ENCODE assay signal across 8 mouse cellular contexts in genomic region chr17:56005415-56006061, GRCm38 (mm10). TPM values are rescaled to one million over a fixed set of nuclear protein-coding genes. Genes with fewer than 3 reads are reported as not detected.
DNase-seq lines count a peak whose midpoint lies in the region; ATAC-seq and TF ChIP-seq lines count a peak whose summit lies in the region.
"Had no signal": no experiment of that assay in that cellular context is flagged by ENCODE, and none has a peak within 500 bp of the region (broad histone marks: within the 10 kb centered on the region; RNA-seq: fewer than 3 reads in every experiment).

Stap2 (minus strand) TSS chr17:56005584.
Mpnd (plus strand) TSS chr17:56005711.

- ATAC-seq in heart, postnatal 0 days (ENCODE audit: insufficient read depth, low read depth), result no peak

- intact Hi-C loops in left cerebral cortex, postnatal 36 days (cut with DNase I), result no loop called here

- no peak within 1 kb of the TSS for H3K9ac ChIP-seq in heart, postnatal 0 days (replicated peaks; ENCODE audit: low read depth, low read length)
- H3K9ac ChIP-seq: neural tube, embryonic 13.5 days had no signal

- peak within 1 kb of the TSS; percentile 50 for H3K4me2 ChIP-seq in heart, postnatal 0 days (ENCODE audit: low read depth, low read length)
- H3K4me2 ChIP-seq: neural tube, embryonic 13.5 days had no signal

- H3K4me3 ChIP-seq in heart, postnatal 0 days (ENCODE audit: low read depth, low read length), result peak within 1 kb of the TSS; percentile 36
- H3K4me3 ChIP-seq: neural tube, embryonic 13.5 days had no signal

- peaks cover 4% of the 10 kb centered on the region; the same call in 1 of the 2 replicates for H3K27me3 ChIP-seq in heart, postnatal 0 days (ENCODE audit: control insufficient read depth, insufficient read depth, low read length)

- DNase-seq in thymus, postnatal 0 days (ENCODE audit: low spot score), result peak; percentile 66
- no peak for DNase-seq in thymus, adult 18-20 months
- DNase-seq in c-Kit-positive CD71-negative TER-119-negative erythroid progenitor cells, embryonic 14.5 days (ENCODE audit: low read depth), result peak; percentile 56
- DNase-seq in heart, postnatal 0 days (ENCODE audit: low spot score), result peak; percentile 88
- DNase-seq in kidney, postnatal 4 days, result peak; percentile 51 to 59
- DNase-seq in skeletal muscle tissue, adult 2 months (ENCODE audit: low read depth, low spot score), result peak; percentile 83
- DNase-seq in left cerebral cortex, postnatal 36 days (ENCODE audit: low spot score in 2 of 2), result no peak

- peak within 1 kb of the TSS; percentile 50 for H3K27ac ChIP-seq in heart, postnatal 0 days (ENCODE audit: low read depth)
- H3K27ac ChIP-seq: neural tube, embryonic 13.5 days had no signal

- peaks cover 16% of the 10 kb centered on the region for H3K4me1 ChIP-seq in heart, postnatal 0 days (ENCODE audit: control insufficient read depth, insufficient read depth)

- 0 out of 2 replicates have a peak, but pooled peaks cover 9% of the 10 kb centered on the region for H3K36me3 ChIP-seq in heart, postnatal 0 days (replicated peaks; ENCODE audit: control insufficient read depth, insufficient read depth, low read length)
- H3K36me3 ChIP-seq: neural tube, embryonic 13.5 days had no signal

- no peak for TF ChIP-seq CTCF in heart, postnatal 0 days (IDR thresholded peaks at IDR 0.05; ENCODE audit: low read depth)

- WGBS in heart, postnatal 0 days, result 32% methylated on average over 13 of the region's 13 CpGs

- 0 out of 2 replicates have a peak, but pooled peaks have one; percentile 34 for TF ChIP-seq EP300 in heart, postnatal 0 days (IDR thresholded peaks at IDR 0.05; ENCODE audit: low read depth)

- no peaks in the 10 kb centered on the region for H3K9me3 ChIP-seq in heart, postnatal 0 days (replicated peaks; ENCODE audit: control insufficient read depth, low read length)
- H3K9me3 ChIP-seq: neural tube, embryonic 13.5 days had no signal

RNA-seq across cellular contexts. Expression of gene Stap2, which starts in this region (rescaled TPM):
- 17.6 and 18.0 TPM in 2 replicates for polyA plus RNA-seq in thymus, postnatal 0 days (2015; fragmentation: Nextera tagmentation; extraction: Ambion mirVana)
- total RNA-seq in heart, postnatal 0 days (2014; rRNA removed; ENCODE audit: low replicate concordance), result 14.3 and 23.7 TPM in 2 replicates
- polyA plus RNA-seq in heart, postnatal 0 days (2015; fragmentation: Nextera tagmentation; extraction: Ambion mirVana), result 16.0 and 17.2 TPM in 2 replicates
- 1 to 10 TPM; 2.3 to 3.1 TPM for total RNA-seq in left cerebral cortex, postnatal 36 days (2021)

RNA-seq across cellular contexts. Expression of gene Mpnd, which starts in this region (rescaled TPM):
- polyA plus RNA-seq in thymus, postnatal 0 days (2015; fragmentation: Nextera tagmentation; extraction: Ambion mirVana), result 65.7 and 65.9 TPM in 2 replicates
- total RNA-seq in heart, postnatal 0 days (2014; rRNA removed; ENCODE audit: low replicate concordance), result 100 and 114 TPM in 2 replicates
- 42.5 and 42.9 TPM in 2 replicates for polyA plus RNA-seq in heart, postnatal 0 days (2015; fragmentation: Nextera tagmentation; extraction: Ambion mirVana)
- 100 to 1,000 TPM in 1 of 2 experiments, 10 to 100 TPM in 1; 92.7 to 105 TPM for total RNA-seq in left cerebral cortex, postnatal 36 days (2021)

Comparison
In these comparisons a context has a peak if more than half of its experiments do, and no peak if none do; other contexts are left out.
1. DNase-seq: peak in thymus, postnatal 0 days (single experiment), c-Kit-positive CD71-negative TER-119-negative erythroid progenitor cells, embryonic 14.5 days (single experiment), heart, postnatal 0 days (single experiment), kidney, postnatal 4 days (2 of 2) and skeletal muscle tissue, adult 2 months (single experiment); none in thymus, adult 18-20 months (0 of 2) and left cerebral cortex, postnatal 36 days (0 of 2).